Mouse (Mus musculus): ENCODE data around the gene Tmtc4.

DNA sequence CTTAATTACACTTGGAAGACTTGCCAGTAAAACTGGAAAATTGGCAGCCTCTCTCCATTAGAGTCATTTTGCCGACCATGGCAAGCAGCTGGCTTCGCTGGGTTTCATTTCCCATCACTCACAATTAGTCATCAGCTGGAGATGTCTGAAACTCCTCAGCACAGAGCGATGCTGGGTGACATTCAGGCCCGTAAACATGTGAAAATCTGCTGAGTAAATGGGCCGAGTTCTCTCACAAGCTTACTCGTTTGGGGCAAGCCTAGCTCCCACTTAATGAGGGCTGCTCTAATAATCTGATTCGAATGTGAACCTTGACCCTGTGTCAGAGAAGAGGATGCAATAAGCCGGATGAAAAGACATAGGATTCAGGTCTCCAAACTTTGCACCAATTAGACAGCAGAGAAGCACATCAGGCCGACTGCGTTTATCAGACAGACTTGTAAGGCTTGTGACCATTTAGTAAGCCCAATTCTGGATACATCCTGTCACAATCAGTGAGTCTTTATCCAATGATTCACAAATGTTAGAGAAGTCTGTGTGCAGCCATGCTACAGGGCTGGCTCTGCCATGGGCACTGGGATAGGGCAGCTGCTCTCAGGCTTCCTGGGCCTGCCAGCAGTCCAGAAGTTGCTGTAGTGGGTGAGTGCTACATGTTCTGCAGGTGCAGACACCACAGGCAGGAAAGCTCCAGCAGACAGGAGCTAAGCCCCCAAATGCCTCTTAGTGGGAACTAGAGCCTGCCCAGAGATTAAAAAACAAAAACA lies 99.8 kb downstream of the Tmtc4 start:
- TF ChIP-seq CTCF (conservative IDR thresholded peaks at IDR 0.05 in 1 of 2, IDR thresholded peaks at IDR 0.05 in 1 of 2; ENCODE audit: low read depth in 2 of 2, low read length in 2 of 2) (no peak), POLR2A (IDR thresholded peaks at IDR 0.05; ENCODE audit: low read depth, low read length) (no peak), KAT2A (IDR thresholded peaks at IDR 0.05; ENCODE audit: insufficient replicate concordance, low read length) (no peak), USF1 (IDR thresholded peaks at IDR 0.05; ENCODE audit: low read depth, low read length) (no peak), MAX (IDR thresholded peaks at IDR 0.05; ENCODE audit: low read length) (no peak), CHD1 (IDR thresholded peaks at IDR 0.05; ENCODE audit: low read depth, low read length) (no peak), MAFK (IDR thresholded peaks at IDR 0.05; ENCODE audit: insufficient replicate concordance, low read length) (no peak), ZC3H11A (IDR thresholded peaks at IDR 0.05; ENCODE audit: low read depth, low read length) (no peak), ZNF384 (IDR thresholded peaks at IDR 0.05; ENCODE audit: low read depth, low read length) (no peak), HCFC1 (IDR thresholded peaks at IDR 0.05; ENCODE audit: low read depth, low read length) (no peak), E2F4 (IDR thresholded peaks at IDR 0.05; ENCODE audit: insufficient replicate concordance, low read depth, low read length) (no peak), RCOR1 (conservative IDR thresholded peaks at IDR 0.05; ENCODE audit: low read depth, low read length) (no peak), EP300 (IDR thresholded peaks at IDR 0.05; ENCODE audit: low read length) (no peak), TCF12 (IDR thresholded peaks at IDR 0.05; ENCODE audit: low read depth, low read length) (no peak)

All from CH12.LX (cell line).